Mouse (Mus musculus): ENCODE data around the gene Herc3.

Herc3 gene

DNA sequence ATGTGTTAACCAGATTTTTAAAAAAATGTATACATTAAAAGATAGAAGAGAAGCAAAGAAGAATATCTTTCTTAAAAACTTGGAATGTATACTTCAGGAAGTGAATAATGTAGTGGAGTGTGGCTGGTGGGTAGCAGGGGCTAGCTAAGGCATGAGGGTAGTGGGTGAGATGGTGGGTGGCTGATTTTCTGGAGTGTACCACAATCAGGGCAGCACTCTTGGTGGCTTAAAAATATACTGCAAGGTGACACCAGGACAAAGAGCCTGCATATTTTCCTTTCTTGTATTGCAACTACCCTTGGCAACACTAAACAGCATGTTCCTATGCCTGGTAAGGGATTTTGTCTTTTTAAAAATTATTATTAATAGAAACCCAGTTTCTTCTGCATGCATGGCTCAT, 133.3 kb downstream of the Herc3 start:
- DNase-seq (ENCODE audit: low read depth in 2 of 2, low spot score in 2 of 2) = no peak

DNA sequence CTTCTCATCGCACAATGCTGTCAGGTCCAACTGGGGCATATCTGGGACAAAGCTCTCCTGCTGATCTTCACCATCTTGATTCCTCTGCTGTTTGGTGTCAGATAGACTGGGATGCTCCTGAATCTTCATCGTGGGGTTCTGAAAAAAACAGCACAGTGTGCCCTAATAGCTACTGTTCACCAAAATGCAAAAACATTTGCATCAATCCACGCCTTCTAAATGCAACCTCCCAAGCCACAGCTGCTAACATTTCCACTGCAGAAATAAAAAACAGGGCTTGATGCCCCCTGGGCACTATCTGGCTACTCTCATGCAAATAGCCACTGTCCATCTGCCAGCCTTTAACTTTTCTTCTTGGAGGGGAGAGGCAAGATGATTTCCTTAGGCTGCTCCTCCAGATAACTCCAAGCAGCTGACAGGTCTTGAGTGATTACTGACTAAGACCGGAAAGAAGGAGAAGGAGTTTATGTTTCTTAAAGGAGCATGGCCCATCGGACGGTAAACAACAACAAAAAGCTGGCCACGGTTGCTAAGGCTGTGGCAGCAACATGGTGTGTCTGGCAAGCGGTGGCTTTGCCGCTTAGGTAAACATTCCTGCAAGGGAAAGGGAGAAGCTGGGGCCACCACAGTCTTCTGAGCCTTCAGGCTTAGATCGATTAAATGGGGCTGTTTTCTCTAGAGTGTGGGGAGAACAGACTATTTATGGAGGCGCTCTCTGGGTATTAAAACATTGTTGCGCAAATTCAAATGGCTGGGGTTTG, 134.0 kb downstream of the Herc3 start:
- DNase-seq (ENCODE audit: low read depth in 2 of 2, low spot score in 2 of 2) = no peak

DNA sequence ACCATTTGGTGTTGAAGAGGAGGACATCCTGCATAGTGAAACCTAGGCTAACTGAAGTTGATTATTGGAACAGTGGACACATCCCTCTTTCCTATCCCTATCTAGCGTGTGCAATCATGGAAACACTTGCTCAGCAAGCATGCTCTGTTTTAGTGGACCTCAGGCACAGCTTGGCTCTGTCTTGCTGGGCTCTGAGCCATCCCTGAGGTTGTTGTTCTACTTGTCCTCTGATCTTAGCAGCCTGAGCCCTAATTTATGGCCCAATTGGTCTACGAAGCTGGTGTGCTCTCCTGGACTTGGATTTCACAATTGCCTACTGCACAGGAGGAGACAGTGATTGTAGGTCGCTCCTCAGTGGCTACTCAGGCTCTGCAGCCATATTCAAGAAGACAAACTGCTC, 137.0 kb downstream of the Herc3 start:
- DNase-seq (ENCODE audit: low read depth in 2 of 2, low spot score in 2 of 2) = no peak
